Mouse (Mus musculus): ENCODE data around the gene Rarb.
A peak's percentile ranks its signal among the peaks of the same experiment; 100 is the strongest.

Gene Rarb

DNA sequence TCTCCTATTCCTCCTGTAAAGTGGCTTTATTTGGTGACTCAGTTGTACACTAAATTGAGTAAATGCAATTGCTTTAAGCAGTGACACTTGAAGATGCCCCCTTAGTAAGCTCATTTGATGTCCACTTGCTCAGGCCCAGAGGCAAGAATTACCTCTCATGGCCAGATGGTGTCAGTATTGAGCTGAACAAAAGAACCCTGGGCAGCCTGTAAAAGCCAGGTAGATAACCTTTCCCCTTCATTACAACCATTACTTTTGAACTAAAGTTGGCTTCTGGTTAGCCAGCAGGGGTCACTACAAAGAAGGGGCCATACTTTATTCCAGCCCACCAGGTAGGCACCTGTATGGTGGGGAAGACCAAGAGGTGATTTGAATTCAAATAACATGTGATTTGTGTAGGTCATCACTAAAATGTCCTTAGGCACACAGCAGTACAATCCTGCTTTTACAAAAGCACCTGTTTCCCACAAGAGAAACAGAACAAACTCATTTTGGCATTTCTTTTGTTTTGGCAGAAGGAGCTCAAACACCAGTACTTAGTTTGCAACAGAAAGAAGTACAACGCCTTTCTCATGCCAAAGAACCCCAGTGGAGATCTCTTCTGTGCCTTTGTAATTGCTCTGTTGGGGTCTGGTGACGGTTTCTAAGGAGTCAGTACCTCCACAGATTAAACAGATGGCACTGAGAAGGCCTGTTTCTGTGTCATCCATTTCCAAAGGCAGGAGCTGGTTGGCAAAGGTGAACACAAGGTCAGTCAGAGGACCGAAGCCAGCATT lies 384.4 kb downstream of the Rarb start:
- peak; percentile 42 for DNase-seq (ENCODE audit: low read depth, low spot score)

DNA sequence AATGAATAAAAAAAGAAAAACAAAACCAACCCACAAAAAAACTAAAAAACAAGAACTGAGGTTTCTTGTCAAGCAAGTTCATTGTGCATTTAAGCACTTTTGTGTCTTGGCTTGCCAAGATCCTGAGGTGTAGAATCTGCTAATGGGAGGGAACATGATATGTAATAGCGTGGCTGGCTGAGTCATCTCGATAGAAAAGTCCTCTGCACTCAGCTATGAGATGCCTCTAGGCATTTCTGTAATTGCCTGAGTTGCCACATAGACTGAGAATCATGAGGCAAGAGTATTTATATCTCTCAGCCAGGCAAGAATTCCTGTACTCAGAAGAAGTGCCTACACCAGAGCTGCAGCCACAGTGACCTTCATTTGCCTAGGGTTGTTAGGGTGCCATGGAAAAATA lies 385.8 kb downstream of the Rarb start:
- no peak for DNase-seq (ENCODE audit: low read depth, low spot score)

DNA sequence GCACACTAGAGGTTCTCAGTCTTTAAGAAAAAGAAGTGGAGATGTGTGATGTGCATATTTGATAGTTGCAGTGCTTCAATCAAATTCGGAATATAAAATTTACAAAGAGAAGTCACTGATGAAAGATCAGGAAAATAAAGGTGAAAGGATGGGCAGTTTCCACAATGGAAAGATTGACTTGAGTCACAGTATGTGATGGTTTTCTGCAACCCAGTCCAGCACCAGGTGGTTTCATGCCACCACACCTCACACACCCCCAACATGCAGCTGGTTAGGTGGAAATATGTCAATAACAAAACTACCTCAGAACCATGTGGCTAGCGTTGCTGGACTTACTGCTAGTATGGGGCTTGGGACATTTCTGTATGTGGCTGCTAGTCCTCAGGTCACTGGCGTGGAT lies 386.4 kb downstream of the Rarb start:
- DNase-seq (ENCODE audit: low read depth, low spot score): no peak

DNA sequence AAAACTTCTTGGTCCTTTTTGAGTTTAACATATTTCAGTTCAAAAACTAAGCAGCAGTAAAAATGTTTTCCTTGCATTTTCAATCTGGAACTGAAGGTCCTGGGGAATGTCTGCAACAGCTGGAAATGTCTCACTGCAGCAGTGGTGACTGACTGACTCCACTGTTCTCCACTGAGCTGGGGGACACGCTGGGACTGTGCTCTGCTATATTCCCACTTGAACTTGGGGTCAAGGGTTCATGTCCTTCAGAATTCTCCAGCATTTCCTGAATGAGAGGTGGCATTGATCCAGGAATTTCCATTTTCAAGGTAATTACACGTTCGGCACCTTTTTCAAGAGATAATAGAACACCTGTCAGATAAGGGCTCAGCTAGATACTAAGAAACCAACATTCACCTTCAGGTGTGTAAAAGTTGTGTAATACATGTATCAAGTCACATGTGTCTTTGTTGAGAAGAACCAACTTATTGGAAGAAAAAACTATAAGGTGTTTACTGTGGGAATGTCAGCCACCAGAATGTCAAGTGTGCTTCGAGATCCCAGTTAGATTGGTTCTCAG lies 386.9 kb downstream of the Rarb start:
- DNase-seq (ENCODE audit: low read depth, low spot score): no peak

DNA sequence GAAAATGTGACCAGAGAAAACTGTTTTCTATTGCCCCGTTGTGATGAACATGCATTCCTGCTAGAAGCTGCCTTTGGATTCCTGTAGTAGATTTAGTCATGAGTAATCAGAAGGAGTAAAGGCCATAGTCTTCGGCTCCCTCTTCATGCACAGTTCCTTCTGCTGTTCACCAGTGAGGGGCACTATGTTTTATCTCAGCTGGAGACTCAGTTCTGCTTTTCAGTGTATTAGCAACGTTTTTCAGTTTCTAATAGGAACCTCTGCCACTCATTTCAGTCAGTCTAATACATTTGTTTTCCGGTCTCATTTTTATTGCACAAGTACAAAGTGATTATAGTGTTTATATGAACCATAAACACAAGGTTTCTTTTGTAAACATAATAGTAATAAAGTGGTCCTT lies 391.4 kb downstream of the Rarb start:
- DNase-seq (ENCODE audit: low read depth, low spot score): no peak

DNA sequence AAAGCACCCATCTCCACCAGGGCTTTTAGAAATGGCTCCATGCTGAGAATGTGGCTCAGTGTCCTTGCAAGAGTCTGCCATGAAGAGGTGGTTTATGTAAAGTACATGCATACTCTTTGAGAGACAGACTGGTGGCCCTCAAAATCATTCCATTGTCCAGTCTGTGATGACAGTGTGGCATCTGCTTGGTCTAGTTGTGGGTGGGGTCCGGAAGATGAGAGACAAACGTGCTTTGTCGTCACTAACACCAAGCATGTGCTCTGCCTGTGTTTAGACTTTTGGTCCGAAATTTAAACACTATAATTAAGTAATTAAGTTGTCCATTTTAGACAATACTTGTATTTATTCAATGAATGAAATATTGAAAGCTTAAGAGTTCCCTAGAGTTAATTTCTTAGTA lies 404.8 kb downstream of the Rarb start:
- no peak for DNase-seq (ENCODE audit: low read depth, low spot score)

DNA sequence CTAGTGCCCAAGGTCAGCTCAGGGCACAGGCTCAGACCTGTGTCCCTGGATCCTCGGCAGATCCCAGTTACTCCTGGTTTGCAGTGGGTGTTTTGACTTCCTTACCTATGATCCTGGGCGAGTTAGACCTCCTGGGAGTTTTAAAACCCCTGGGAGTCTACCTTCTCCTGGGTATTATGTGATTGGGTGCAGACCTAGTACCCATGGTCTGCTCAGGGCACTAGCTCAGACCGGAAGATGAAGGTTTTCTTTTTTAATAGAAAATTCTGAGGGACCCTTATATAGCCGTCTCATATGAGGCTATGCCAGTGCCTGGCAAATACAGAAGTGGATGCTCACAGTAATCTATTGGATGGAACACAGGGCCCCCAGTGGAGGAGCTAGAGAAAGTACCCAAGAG lies 413.8 kb downstream of the Rarb start:
- no peak for DNase-seq (ENCODE audit: low read depth, low spot score)

DNA sequence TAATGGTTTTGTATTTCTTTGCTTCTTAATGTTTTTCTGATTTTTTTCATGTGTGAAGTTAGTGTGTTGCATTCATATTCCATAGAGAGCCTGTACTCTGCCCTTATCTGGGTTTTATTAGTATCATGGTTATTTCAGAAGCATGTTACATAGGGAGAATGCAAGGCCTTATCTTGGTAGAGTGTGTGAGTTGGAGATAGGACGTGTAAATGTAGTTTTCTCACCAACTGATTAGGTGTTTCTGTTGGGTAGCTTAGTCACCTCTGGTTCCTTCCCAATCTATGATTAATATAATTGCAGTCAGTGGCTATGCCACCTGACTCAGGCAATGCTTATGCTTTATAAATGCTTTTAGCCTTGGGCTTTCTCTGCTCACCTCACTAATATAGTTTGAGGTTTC lies 434.2 kb downstream of the Rarb start:
- no peak for DNase-seq (ENCODE audit: low read depth, low spot score)

Data from embryo, embryonic 11.5 days (tissue).